Mouse (Mus musculus) lung, embryonic 15.5 days (tissue): Measurements from ENCODE around the gene Psmb6. TPM values are rescaled to one million over a fixed set of nuclear protein-coding genes. Genes with fewer than 3 reads are reported as not detected.
"Not testable (repeated sequence)": the region's sequence is repeated elsewhere in the genome, so short reads cannot be mapped to it uniquely, and the experiment has no call there.

ENCODE experiments used
- ATAC-seq: fragments of 200-750 bp; cut with Nextera tagmentation; 2 replicates; pipeline ENCODE4 v1.8.0; 2017; ENCODE audit warnings: moderate number of reproducible peaks, borderline replicate concordance; ENCODE audit not compliant: low FRiP score, low TSS enrichment; ENCODE audit errors: extremely low read depth
- H3K27ac ChIP-seq: fragments of 300-500 bp; sonication (generic); 2 replicates; pipeline ENCODE4 v1.5.1; 2015; ENCODE audit warnings: moderate library complexity, mild to moderate bottlenecking, inconsistent platforms
- H3K27me3 ChIP-seq: fragments of 300-500 bp; sonication (generic); 2 replicates; pipeline ENCODE4 v1.6.1; 2015; ENCODE audit warnings: inconsistent platforms
- H3K36me3 ChIP-seq: fragments of 300-500 bp; sonication (generic); 2 replicates; pipeline ENCODE4 v1.6.1; 2015; ENCODE audit warnings: inconsistent platforms
- H3K4me1 ChIP-seq: fragments of 300-500 bp; sonication (generic); 2 replicates; pipeline ENCODE4 v1.6.1; 2015; ENCODE audit warnings: inconsistent platforms
- H3K4me2 ChIP-seq: fragments of 300-500 bp; sonication (generic); 2 replicates; pipeline ENCODE4 v1.6.1; 2015; ENCODE audit warnings: inconsistent platforms, mild to moderate bottlenecking, moderate library complexity
- H3K4me3 ChIP-seq: fragments of 300-500 bp; sonication (generic); 2 replicates; pipeline ENCODE4 v1.5.1; 2015; ENCODE audit warnings: mild to moderate bottlenecking, inconsistent platforms
- H3K9ac ChIP-seq: fragments of 300-500 bp; sonication (generic); 2 replicates; pipeline ENCODE4 v1.6.1; 2015; ENCODE audit warnings: inconsistent platforms
- H3K9me3 ChIP-seq: fragments of 300-500 bp; sonication (generic); 2 replicates; pipeline ENCODE4 v1.6.1; 2016; ENCODE audit warnings: inconsistent platforms
- WGBS: fragments of 180-500 bp; shearing (Covaris S2); methylation state at CpG from one replicate; pipeline ENCODE4 v1.1.7; 2015; 5-methylcytosine and 5-hydroxymethylcytosine counted together
- polyA plus RNA-seq: library from polyadenylated mRNA; unstranded; fragments of >200 nt; fragmentation: Nextera tagmentation; extraction: Ambion mirVana; gene quantifications from 2 replicates; pipeline ENCODE4 v1.2.1, GENCODE M21; 2015

Psmb6 gene
- polyA plus RNA-seq, 1 experiment from 2014 or later: 771 TPM

GRCm38 (mm10) chr11:70509753-70510564 lies 15.2 kb upstream of the Psmb6 start:
- Histone ChIP-seq H3K36me3 (no peaks in the 10 kb centered on the region), H3K4me2 (peak overlapping the region; percentile 34; the same call in 1 of the 2 replicates), H3K27me3 (peaks cover 15% of the 10 kb centered on the region; the same call in 1 of the 2 replicates), H3K4me3 (no peak overlapping the region), H3K9me3 (no peaks in the 10 kb centered on the region), H3K27ac (no peak overlapping the region), H3K4me1 (peaks cover 5% of the 10 kb centered on the region; the same call in 1 of the 2 replicates), H3K9ac (no peak overlapping the region)
- WGBS: 6% methylated on average over 19 of the region's 19 CpGs
- no peak for ATAC-seq

- 73% methylated on average over 2 of the region's 2 CpGs for WGBS
Observed at GRCm38 (mm10) chr11:70511242-70511641, 13.9 kb upstream of the Psmb6 start.

GRCm38 (mm10) chr11:70511825-70512224 lies 13.3 kb upstream of the Psmb6 start:
- Histone ChIP-seq H3K36me3 (no peaks in the 10 kb centered on the region), H3K9ac (no peak overlapping the region), H3K4me1 (peaks cover 5% of the 10 kb centered on the region; the same call in 1 of the 2 replicates), H3K4me2 (no peak overlapping the region), H3K27ac (no peak overlapping the region), H3K27me3 (peaks cover 15% of the 10 kb centered on the region; the same call in 1 of the 2 replicates), H3K4me3 (no peak overlapping the region), H3K9me3 (no peaks in the 10 kb centered on the region)
- 86% methylated on average over 7 of the region's 7 CpGs for WGBS
- ATAC-seq: no peak

More at GRCm38 (mm10) chr11:70511242-70511641, 13.9 kb upstream of the Psmb6 start:
- H3K4me2 ChIP-seq: no peak overlapping the region
- no peak overlapping the region for H3K9ac ChIP-seq
- peaks cover 5% of the 10 kb centered on the region; the same call in 1 of the 2 replicates for H3K4me1 ChIP-seq
- H3K9me3 ChIP-seq: no peaks in the 10 kb centered on the region
- no peaks in the 10 kb centered on the region for H3K36me3 ChIP-seq
- peaks cover 15% of the 10 kb centered on the region; the same call in 1 of the 2 replicates for H3K27me3 ChIP-seq
- H3K27ac ChIP-seq: no peak overlapping the region
- no peak for ATAC-seq
- no peak overlapping the region for H3K4me3 ChIP-seq

GRCm38 (mm10) chr11:70512709-70513342 lies 12.3 kb upstream of the Psmb6 start:
- 64% methylated on average over 7 of the region's 7 CpGs for WGBS
- Histone ChIP-seq H3K27me3 (peaks cover 15% of the 10 kb centered on the region; the same call in 1 of the 2 replicates), H3K4me3 (no peak overlapping the region), H3K4me1 (peaks cover 5% of the 10 kb centered on the region; the same call in 1 of the 2 replicates), H3K36me3 (no peaks in the 10 kb centered on the region), H3K27ac (no peak overlapping the region), H3K9me3 (no peaks in the 10 kb centered on the region), H3K4me2 (no peak overlapping the region), H3K9ac (no peak overlapping the region)
- ATAC-seq: no peak

GRCm38 (mm10) chr11:70513520-70513919 lies 11.6 kb upstream of the Psmb6 start:
- Histone ChIP-seq H3K9ac (no peak overlapping the region), H3K27ac (no peak overlapping the region), H3K4me3 (no peak overlapping the region), H3K27me3 (peaks cover 15% of the 10 kb centered on the region; the same call in 1 of the 2 replicates), H3K4me2 (no peak overlapping the region), H3K9me3 (no peaks in the 10 kb centered on the region), H3K4me1 (peaks cover 5% of the 10 kb centered on the region; the same call in 1 of the 2 replicates), H3K36me3 (no peaks in the 10 kb centered on the region)
- 50% methylated on average over 11 of the region's 11 CpGs for WGBS
- ATAC-seq: no peak

- Histone ChIP-seq H3K4me2 (no peak within 1 kb of the TSS), H3K27me3 (peaks cover 10% of the 10 kb centered on the region; the same call in 1 of the 2 replicates), H3K9me3 (no peaks in the 10 kb centered on the region), H3K27ac (no peak within 1 kb of the TSS), H3K36me3 (no peaks in the 10 kb centered on the region), H3K4me1 (peaks cover 5% of the 10 kb centered on the region; the same call in 1 of the 2 replicates), H3K4me3 (no peak within 1 kb of the TSS), H3K9ac (no peak within 1 kb of the TSS)
- no peak for ATAC-seq
- WGBS: 85% methylated on average over 7 of the region's 7 CpGs
Observed at GRCm38 (mm10) chr11:70514288-70514687, 10.9 kb upstream of the Psmb6 start, which contains the start of gene Vmo1. Gene Vmo1 (minus strand): TSS chr11:70514616.

GRCm38 (mm10) chr11:70516352-70516751 lies 8.8 kb upstream of the Psmb6 start:
- ATAC-seq: no peak
- Histone ChIP-seq H3K36me3 (no peaks in the 10 kb centered on the region), H3K4me3 (no peak overlapping the region), H3K4me2 (no peak overlapping the region), H3K9me3 (no peaks in the 10 kb centered on the region), H3K9ac (no peak overlapping the region), H3K27me3 (0 out of 2 replicates have a peak, but pooled peaks cover 3% of the 10 kb centered on the region), H3K4me1 (peaks cover 9% of the 10 kb centered on the region; the same call in 1 of the 2 replicates), H3K27ac (no peak overlapping the region)
- 19% methylated on average over 2 of the region's 2 CpGs for WGBS

- no peak for ATAC-seq
- Histone ChIP-seq H3K27me3 (0 out of 2 replicates have a peak, but pooled peaks cover 3% of the 10 kb centered on the region), H3K27ac (no peak overlapping the region), H3K36me3 (no peaks in the 10 kb centered on the region), H3K9me3 (no peaks in the 10 kb centered on the region), H3K4me3 (no peak overlapping the region), H3K9ac (no peak overlapping the region), H3K4me1 (peaks cover 9% of the 10 kb centered on the region; the same call in 1 of the 2 replicates), H3K4me2 (no peak overlapping the region)
- 38% methylated on average over 1 of the region's 1 CpGs for WGBS
Observed at GRCm38 (mm10) chr11:70518436-70518835, 6.7 kb upstream of the Psmb6 start.

GRCm38 (mm10) chr11:70518923-70519322 lies 6.2 kb upstream of the Psmb6 start, which contains the start of gene Gltpd2:
Gene Gltpd2 (plus strand): TSS chr11:70519196.
- H3K9ac ChIP-seq: peak within 1 kb of the TSS; percentile 65
- peak within 1 kb of the TSS; percentile 84 for H3K27ac ChIP-seq
- H3K9me3 ChIP-seq: no peaks in the 10 kb centered on the region
- H3K4me3 ChIP-seq: peak within 1 kb of the TSS; percentile 45
- no peaks in the 10 kb centered on the region for H3K36me3 ChIP-seq
- peak within 1 kb of the TSS; percentile 76 for H3K4me2 ChIP-seq
- peaks cover 9% of the 10 kb centered on the region; the same call in 1 of the 2 replicates for H3K4me1 ChIP-seq
- ATAC-seq: no peak
- 0 out of 2 replicates have a peak, but pooled peaks cover 3% of the 10 kb centered on the region for H3K27me3 ChIP-seq
- WGBS: 79% methylated on average over 10 of the region's 10 CpGs

- 0 out of 2 replicates have a peak, but pooled peaks cover 3% of the 10 kb centered on the region for H3K27me3 ChIP-seq
- H3K4me3 ChIP-seq: peak overlapping the region; percentile 45
- H3K36me3 ChIP-seq: no peaks in the 10 kb centered on the region
- no peaks in the 10 kb centered on the region for H3K9me3 ChIP-seq
- 8% methylated on average over 41 of the region's 41 CpGs for WGBS
- peak overlapping the region; percentile 76 for H3K4me2 ChIP-seq
- peak; percentile 67; the same call in 1 of the 2 replicates for ATAC-seq
- H3K4me1 ChIP-seq: peaks cover 13% of the 10 kb centered on the region
- H3K9ac ChIP-seq: peak overlapping the region; percentile 65
- H3K27ac ChIP-seq: peak overlapping the region; percentile 84
Observed at GRCm38 (mm10) chr11:70520178-70520769, 4.9 kb upstream of the Psmb6 start.

- H3K4me3 ChIP-seq, ATAC-seq, H3K9ac ChIP-seq, H3K27me3 ChIP-seq, H3K27ac ChIP-seq, H3K9me3 ChIP-seq, H3K4me2 ChIP-seq: not testable (repeated sequence)
- H3K4me1 ChIP-seq: peaks cover 23% of the 10 kb centered on the region
- WGBS: 83% methylated on average over 8 of the region's 8 CpGs
- H3K36me3 ChIP-seq: peaks cover 24% of the 10 kb centered on the region
Observed at GRCm38 (mm10) chr11:70523306-70523989, 1.7 kb upstream of the Psmb6 start.
